Mouse (Mus musculus): ENCODE results near the gene Sh2d2a.
A peak's percentile ranks its signal among the peaks of the same experiment; 100 is the strongest.
"Not testable (repeated sequence)": the region's sequence is repeated elsewhere in the genome, so short reads cannot be mapped to it uniquely, and the experiment has no call there.

Sh2d2a gene

GRCm38 (mm10) chr3:87857666-87858065 lies 11.1 kb downstream of the Sh2d2a start:
- no peak for DNase-seq

DNA sequence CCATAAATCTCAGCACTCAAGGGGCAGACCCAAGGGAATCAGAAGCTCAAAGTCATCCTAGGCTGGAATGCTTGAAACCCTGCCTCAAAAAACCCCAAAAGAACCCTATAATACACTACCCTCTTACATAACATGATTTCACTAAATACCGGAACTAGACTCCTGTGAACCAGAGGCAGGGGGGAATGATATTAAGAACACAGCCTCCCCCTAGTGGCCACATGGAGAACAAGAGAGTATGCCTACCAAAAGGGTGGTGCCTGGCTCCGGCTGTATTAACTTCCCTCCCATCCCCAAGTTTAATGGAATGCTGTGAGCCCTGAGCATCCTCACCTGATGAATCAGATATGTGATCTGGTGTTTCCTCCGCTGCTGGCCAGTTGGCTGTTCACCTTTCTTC lies 13.3 kb downstream of the Sh2d2a start:
- peak; percentile 71 to 84 for DNase-seq

GRCm38 (mm10) chr3:87864111-87864510 lies 17.6 kb downstream of the Sh2d2a start:
- DNase-seq = not testable (repeated sequence)

- DNase-seq = no peak
These were observed 31.2 kb downstream of the Sh2d2a start for GRCm38 (mm10) chr3:87877730-87878129.

DNA sequence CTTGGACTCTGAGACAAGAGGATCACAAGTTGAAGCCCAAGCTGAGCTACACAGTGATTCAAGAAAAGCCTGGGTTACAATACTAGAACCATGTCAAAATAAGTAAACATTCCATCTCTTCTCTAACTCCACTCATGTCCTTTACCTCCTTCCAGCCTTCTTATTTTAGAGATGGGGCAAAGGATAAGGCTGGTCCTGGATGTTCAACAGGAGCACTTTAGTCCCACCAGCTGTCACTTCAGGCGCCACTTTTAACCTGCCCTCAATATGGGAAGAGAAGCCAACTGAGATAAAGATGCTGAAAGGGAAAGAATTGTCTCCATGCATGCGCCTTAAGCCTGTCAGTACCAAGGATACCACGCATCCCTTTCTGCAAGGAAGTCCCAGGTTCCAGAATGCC lies 37.7 kb downstream of the Sh2d2a start:
- DNase-seq = no peak

DNA sequence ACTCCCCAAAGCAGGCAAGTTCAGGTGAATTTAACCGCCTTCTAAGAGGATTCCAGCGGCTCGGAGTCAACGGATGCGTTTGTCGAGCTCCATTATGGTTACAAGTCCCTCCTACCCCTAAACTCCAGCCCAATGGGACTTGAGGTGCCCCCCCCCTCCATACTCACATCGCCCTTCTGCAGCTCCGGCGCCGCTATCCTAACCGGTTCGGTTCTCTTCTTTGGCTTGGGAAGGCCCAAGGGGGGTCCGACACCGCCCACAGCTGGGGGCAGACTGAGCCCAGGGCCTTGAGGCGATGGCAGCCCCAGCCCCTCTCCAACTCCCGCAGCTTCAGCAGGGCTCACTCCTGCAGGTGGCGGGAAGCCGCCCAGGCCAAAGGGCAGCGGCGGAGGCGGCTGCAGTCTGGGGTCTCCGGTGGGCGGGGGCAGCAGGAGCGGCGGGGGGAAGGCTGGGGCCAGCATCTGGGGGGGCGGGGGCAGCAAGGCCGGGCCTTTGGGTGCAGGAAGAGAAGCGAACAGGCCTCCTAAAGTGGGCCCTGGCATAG lies 38.2 kb downstream of the Sh2d2a start:
- peak; percentile 27 to 70 for DNase-seq

- peak; percentile 89 to 97 for DNase-seq
These were observed 38.9 kb downstream of the Sh2d2a start, which contains the start of gene Prcc for GRCm38 (mm10) chr3:87885281-87886003. Gene Prcc, minus strand, starts transcription at chr3:87885608.

DNA sequence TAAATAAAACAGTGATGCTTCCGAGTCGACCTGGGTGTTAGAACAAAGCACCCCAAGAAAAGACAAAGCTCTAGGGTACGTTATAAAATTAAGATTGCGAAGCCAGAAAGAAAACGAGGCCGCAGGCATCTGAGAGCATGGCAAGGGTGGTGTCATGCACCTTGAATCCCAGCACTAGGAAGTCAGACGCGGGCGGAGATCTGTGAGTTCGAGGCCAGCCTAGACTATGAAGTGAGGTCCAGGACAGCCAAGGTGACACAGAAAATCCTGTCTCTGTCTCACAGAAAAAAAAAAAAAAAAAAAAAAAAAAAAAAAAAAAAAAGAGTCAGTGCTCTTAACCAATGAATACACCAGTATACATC lies 39.4 kb downstream of the Sh2d2a start:
- peak; percentile 40 to 68 for DNase-seq

GRCm38 (mm10) chr3:87886416-87886815 lies 39.9 kb downstream of the Sh2d2a start:
- no peak for DNase-seq

GRCm38 (mm10) chr3:87887400-87887799 lies 40.8 kb downstream of the Sh2d2a start:
- DNase-seq = not testable (repeated sequence)

GRCm38 (mm10) chr3:87891481-87891880 lies 44.9 kb downstream of the Sh2d2a start:
- DNase-seq = no peak

- no peak for DNase-seq
These were observed 46.9 kb downstream of the Sh2d2a start for GRCm38 (mm10) chr3:87893367-87893905.

DNA sequence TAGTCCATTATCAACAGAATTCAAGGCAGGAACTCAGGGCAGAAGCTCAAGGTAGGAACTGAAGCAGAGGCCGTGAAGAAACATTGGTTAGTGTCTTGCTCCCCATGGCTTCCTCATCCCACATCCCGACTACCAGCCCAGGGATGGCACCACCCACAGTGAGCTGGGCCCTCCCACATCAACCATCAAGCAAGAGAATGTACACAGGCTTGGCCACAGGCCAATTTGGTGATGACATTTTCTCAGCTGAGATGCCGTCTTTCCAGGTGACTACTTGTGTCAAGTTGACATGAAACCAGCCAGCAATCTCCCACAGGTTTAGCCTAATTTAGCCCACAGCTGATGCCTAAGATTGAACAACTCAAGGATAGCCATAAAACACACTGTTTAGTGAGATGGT lies 52.7 kb downstream of the Sh2d2a start:
- no peak for DNase-seq

GRCm38 (mm10) chr3:87899776-87900175 lies 53.2 kb downstream of the Sh2d2a start:
- no peak for DNase-seq

DNA sequence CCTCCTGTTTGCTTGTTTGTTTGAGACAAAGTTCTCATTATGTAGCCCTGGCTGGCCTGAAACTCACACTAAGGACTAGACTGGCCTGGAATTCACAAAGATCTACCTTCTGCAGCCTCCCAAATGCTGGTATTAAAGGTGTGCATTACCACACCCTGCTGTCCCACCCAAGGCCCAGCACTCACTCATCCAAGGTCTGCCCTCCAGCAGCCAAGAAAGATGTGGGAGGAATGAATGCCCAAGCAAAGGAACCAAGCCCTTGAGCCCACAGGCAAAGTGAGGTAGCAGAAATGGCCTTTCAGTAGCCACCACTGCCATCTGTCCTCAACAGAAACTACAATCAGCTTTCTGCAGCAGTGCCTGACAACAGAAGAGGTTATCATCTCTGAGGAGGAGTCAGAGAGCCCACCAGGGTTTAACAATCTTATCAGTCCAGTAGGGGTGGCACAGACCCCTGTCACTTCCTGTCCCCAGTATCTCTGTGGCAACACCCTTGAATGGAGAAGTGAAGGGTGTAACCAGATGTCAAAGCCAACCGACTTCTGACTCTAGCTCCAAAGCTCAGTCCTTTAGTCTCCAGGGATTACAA lies 54.6 kb downstream of the Sh2d2a start:
- DNase-seq = no peak

- not testable (repeated sequence) for DNase-seq
These were observed 55.4 kb downstream of the Sh2d2a start for GRCm38 (mm10) chr3:87901959-87902358.

GRCm38 (mm10) chr3:87903821-87904220 lies 57.3 kb downstream of the Sh2d2a start:
- DNase-seq = no peak
